In genomic region chr6:119922136-119922535, GRCm38 (mm10) we compare ENCODE assay signal across 29 mouse cellular contexts.
"Had no signal": no experiment of that assay in that cellular context is flagged by ENCODE, and none has a peak within 500 bp of the region (broad histone marks: within the 10 kb centered on the region; RNA-seq: fewer than 3 reads in every experiment).

No protein-coding gene starts in this region.

- DNase-seq: left cerebral cortex, postnatal 4 days; liver; liver, embryonic 13.5 days; liver, postnatal 0 days; lung, adult 18-20 months; lung, embryonic 14.5 days; lung, postnatal 10 days; lung, postnatal 14 days; lung, postnatal 36 days; lung, postnatal 4 days; midbrain, embryonic 14.5 days had no signal

- H3K4me1 ChIP-seq: limb, embryonic 10.5 days; limb, embryonic 12.5 days; limb, embryonic 13.5 days; limb, embryonic 15.5 days; liver, embryonic 12.5 days; liver, embryonic 13.5 days; lung, embryonic 15.5 days; midbrain, embryonic 10.5 days; midbrain, embryonic 12.5 days; midbrain, embryonic 13.5 days had no signal

- ATAC-seq: liver, embryonic 12.5 days; liver, postnatal 0 days; lung, postnatal 0 days; midbrain, embryonic 13.5 days; midbrain, embryonic 16.5 days had no signal

- H3K4me3 ChIP-seq: left cerebral cortex, adult 2 months; limb, embryonic 10.5 days; limb, embryonic 12.5 days; limb, embryonic 13.5 days; limb, embryonic 15.5 days; liver, embryonic 12.5 days; liver, embryonic 13.5 days; liver, embryonic 15.5 days; lung, embryonic 15.5 days; megakaryocyte, embryonic 14.5 days; midbrain, embryonic 10.5 days; midbrain, embryonic 12.5 days; midbrain, embryonic 13.5 days; myocyte had no signal

- H3K27ac ChIP-seq: left cerebral cortex, adult 2 months; limb, embryonic 10.5 days; limb, embryonic 12.5 days; limb, embryonic 13.5 days; limb, embryonic 15.5 days; liver, embryonic 12.5 days; liver, embryonic 13.5 days; liver, embryonic 14.5 days; liver, embryonic 15.5 days; lung, embryonic 15.5 days; macrophage; midbrain, embryonic 10.5 days; midbrain, embryonic 12.5 days; midbrain, embryonic 13.5 days had no signal

- H3K9ac ChIP-seq: limb, embryonic 12.5 days; limb, embryonic 13.5 days; limb, embryonic 15.5 days; liver, embryonic 12.5 days; liver, embryonic 13.5 days; liver, embryonic 14.5 days; liver, embryonic 15.5 days; liver, postnatal 0 days; lung, embryonic 14.5 days; lung, embryonic 15.5 days; midbrain, embryonic 12.5 days; midbrain, embryonic 13.5 days had no signal

- H3K27me3 ChIP-seq: limb, embryonic 12.5 days; limb, embryonic 13.5 days; limb, embryonic 15.5 days; liver, embryonic 12.5 days; liver, embryonic 13.5 days; liver, embryonic 15.5 days; lung, embryonic 15.5 days; megakaryocyte, embryonic 14.5 days; midbrain, embryonic 12.5 days; midbrain, embryonic 13.5 days had no signal

- H3K9me3 ChIP-seq: limb, embryonic 10.5 days; limb, embryonic 12.5 days; limb, embryonic 13.5 days; limb, embryonic 15.5 days; liver, embryonic 12.5 days; liver, embryonic 13.5 days; liver, embryonic 15.5 days; lung, embryonic 15.5 days; megakaryocyte, embryonic 14.5 days; midbrain, embryonic 10.5 days; midbrain, embryonic 12.5 days; midbrain, embryonic 13.5 days had no signal

- H3K4me2 ChIP-seq: limb, embryonic 12.5 days; limb, embryonic 13.5 days; limb, embryonic 15.5 days; liver, embryonic 11.5 days; liver, embryonic 12.5 days; liver, embryonic 13.5 days; liver, embryonic 15.5 days; lung, embryonic 14.5 days; lung, embryonic 15.5 days; midbrain, embryonic 12.5 days; midbrain, embryonic 13.5 days had no signal
